Mouse (Mus musculus) layer of hippocampus, adult 8-10 months (tissue): ENCODE measurements around the gene Vars. TPM values are rescaled to one million over a fixed set of nuclear protein-coding genes. Genes with fewer than 3 reads are reported as not detected.
A peak's percentile ranks its signal among the peaks of the same experiment; 100 is the strongest.
"Not testable (repeated sequence)": the region's sequence is repeated elsewhere in the genome, so short reads cannot be mapped to it uniquely, and the experiment has no call there.

Experiments
- DNase-seq, 2 experiments: peaks; one replicate each; pipeline ENCODE4 v3.0.0; 2022; ENCODE audit warnings: low spot score in 2 of 2
- total RNA-seq, 4 experiments: library from RNA; stranded (reverse); gene quantifications; 2 replicates each; pipeline ENCODE4 v1.2.4; 2022

Vars gene
- total RNA-seq, 4 experiments from 2014 or later, result 49.9 to 58.8 (median 51.3) TPM

DNA sequence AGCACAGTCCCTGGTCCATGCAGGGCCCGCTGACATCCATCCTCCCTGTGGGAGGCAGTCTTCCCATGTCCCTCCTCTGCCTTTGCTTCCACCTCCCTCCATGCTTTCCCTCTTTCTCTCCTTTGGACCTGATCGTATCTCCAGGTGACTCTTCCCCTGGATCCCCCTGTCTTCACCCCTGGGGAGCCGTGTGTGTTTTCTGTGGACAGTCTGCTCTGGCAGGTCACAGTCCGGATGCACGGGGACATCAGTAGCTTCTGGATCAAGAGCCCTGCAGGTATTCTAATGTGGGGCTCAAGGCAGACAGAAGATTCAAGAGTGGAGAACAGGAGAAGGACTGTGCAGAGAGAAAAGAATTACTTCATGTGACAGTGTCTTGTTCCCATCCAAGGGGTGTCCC is 22.4 kb downstream of the Vars start:
- DNase-seq, result no peak

- DNase-seq, result no peak
Observed at GRCm38 (mm10) chr17:35023756-35024155, 23.0 kb downstream of the Vars start.

- no peak for DNase-seq
Observed at GRCm38 (mm10) chr17:35024261-35024660, 23.5 kb downstream of the Vars start.

GRCm38 (mm10) chr17:35024691-35025488 is 24.1 kb downstream of the Vars start:
- DNase-seq, result no peak

GRCm38 (mm10) chr17:35026206-35026605 is 25.4 kb downstream of the Vars start:
- no peak for DNase-seq

- DNase-seq, result peak in 1 of 2 experiments; percentile 38
Observed at GRCm38 (mm10) chr17:35027277-35028068, 26.7 kb downstream of the Vars start, which contains the start of gene Sapcd1. Sapcd1 (minus strand) TSS chr17:35028016.

- no peak for DNase-seq
Observed at GRCm38 (mm10) chr17:35028315-35028714, 27.5 kb downstream of the Vars start.

GRCm38 (mm10) chr17:35029691-35030532 is 29.1 kb downstream of the Vars start:
- DNase-seq, result no peak

DNA sequence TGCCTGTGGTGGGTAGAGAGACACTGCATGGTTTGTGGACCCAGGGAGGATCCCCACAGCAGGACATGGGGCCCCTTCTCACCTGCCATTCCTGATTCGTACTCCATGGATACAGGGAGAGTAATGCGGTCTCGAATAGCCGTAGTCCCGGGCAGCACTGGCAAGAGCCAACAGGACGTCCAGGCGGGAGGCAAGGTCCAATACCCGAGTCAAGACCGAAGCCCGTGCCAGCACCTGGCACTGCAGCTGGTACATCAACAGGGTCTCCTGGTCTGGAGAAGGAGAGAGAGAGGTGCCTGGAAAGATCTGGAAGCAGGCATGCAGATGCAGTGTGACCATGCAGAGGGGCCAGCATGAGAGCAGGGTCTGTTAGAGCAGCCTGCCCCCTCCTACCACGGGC is 30.5 kb downstream of the Vars start:
- DNase-seq, result no peak

DNA sequence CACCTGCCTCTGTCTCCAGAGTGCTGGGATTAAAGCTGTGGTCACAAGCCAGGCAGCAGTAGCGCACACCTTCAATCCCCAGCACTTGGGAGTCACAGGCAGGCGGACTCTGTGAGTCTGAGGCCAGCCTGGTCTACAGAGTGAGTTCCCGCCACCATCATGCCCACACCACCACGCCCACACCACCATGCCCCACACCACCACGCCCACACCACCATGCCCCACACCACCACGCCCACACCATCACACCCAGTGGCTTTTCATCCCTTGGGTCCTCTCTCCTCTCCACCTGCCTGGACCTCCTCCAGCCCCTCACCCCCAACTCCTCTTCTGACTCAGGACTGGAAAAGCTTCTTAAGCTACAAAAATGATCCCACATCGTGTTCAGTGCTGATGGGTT is 31.1 kb downstream of the Vars start:
- DNase-seq, result no peak

DNA sequence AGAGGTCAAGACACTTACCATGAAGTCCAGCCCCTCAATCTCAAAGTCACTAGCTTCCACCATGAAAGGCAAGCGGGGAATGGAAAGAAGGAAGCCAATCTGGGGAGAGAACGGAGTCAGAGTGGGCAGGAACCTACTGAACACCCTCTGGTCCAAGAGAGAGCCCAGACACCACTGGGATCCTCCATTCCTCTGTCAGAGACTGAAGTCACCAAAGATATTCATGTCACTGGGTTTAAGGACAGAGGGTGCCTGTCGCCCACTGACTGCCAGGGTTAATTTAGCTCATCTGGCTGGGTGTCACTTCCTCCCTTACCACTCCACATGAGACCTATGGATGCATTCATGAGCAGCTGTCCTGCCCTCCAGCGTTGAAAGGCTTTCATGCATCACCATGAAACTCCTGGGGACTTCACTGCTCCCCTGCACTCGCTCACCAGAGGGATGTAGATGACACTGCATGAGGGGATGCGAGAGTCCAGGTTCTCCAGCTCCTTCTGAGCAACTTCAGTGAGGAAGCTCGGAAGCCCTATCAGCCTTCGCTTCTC is 31.6 kb downstream of the Vars start:
- no peak for DNase-seq

DNA sequence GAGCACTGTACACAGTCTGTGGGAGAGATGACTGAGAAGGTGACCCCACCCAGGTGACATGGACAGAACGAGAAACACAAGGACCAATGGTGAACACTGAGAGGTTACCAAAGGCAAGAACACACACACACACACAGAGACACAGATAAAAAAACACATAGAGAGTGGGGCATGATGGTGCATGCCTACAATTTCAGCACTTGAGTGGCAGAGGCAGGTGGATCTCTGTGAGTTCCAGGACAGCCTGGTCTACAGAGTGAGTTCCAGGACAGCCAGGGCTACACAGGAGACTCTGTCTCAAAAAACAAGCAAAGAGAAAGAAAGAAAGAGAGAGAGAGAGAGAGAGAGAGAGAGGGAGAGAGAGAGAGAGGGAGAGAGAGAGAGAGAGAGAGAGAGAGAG is 32.9 kb downstream of the Vars start:
- not testable (repeated sequence) for DNase-seq

DNA sequence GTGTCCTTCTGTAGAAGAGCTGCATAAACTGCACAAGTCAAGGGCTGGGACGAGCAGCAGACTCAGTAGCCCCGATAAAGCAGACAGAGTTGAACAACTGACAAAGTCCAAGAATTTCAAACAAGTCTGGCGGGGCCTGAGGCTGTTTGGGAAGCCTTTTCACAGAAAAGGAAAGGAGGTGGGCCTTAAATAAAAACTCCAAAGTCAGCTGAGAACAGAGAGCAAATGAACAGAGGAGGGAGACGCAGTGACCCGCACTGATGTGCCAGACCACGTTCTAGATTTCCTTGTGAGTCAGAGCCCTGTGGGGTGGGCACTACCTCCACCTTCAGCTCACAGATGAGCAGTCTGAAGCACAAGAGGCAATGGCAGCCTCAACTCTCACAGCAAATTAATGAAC is 34.1 kb downstream of the Vars start:
- DNase-seq, result no peak

- DNase-seq, result peak; percentile 53 to 62
Observed at GRCm38 (mm10) chr17:35039121-35039873, 38.5 kb downstream of the Vars start.

DNA sequence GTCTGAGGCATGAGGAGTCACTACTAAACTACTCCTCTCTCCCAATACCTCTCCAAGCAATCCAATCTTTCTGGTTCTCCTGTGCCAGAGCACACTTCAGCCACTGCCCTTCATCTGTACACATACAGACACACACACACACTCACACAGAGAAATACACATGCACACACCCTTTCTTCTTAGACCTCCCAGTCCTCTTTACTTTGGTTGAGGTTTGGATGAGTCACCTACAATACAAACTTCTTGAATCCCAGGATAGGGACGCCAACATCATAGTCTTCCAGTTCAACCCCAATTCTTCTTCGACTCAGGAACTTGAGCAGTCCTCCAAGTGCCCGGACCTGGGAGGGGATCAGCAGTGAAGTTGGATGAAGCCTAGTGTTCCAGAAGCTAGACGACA is 43.0 kb downstream of the Vars start:
- no peak for DNase-seq

DNA sequence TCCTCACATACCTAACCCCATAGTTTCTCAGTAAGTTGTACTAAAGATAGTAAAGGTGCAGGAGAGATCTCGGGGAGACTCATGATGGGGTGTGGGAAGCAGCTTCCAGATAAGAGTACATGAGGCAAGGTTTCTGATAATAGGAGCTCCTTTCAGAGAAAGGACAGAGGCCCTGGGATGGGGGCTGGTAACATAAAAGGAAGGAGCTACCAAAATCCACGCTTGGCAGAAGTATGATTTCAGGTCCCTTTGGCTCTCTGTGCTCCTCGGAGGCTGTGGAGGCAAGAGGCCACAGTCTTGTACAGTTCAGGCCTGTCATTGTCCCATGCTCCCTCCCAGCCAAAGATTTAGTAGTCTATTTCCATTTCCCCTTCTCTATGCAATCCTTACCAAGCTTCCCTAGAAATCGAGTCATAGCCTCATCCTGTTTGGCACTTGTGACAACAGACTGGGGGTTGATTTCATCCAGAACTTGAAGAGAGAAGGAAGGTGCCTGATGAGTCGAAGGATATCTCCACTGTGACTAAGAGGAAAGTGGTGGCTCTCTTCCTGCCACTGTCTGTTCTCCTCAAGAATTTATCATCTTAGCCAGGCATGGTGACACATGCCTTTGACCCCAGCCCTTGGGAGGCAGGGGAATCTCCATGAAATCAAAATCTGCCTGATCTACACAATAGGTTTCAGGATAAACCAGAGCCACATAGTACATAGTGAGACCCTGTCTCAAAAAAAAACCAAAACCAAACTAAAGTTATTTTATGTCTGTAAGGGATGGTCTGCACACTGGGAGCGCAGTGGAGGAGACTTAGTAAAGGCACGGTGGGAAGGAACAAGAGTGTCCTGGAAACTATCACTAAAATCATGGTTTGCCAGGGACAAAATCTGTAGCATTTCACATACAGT is 44.4 kb downstream of the Vars start:
- no peak for DNase-seq

DNA sequence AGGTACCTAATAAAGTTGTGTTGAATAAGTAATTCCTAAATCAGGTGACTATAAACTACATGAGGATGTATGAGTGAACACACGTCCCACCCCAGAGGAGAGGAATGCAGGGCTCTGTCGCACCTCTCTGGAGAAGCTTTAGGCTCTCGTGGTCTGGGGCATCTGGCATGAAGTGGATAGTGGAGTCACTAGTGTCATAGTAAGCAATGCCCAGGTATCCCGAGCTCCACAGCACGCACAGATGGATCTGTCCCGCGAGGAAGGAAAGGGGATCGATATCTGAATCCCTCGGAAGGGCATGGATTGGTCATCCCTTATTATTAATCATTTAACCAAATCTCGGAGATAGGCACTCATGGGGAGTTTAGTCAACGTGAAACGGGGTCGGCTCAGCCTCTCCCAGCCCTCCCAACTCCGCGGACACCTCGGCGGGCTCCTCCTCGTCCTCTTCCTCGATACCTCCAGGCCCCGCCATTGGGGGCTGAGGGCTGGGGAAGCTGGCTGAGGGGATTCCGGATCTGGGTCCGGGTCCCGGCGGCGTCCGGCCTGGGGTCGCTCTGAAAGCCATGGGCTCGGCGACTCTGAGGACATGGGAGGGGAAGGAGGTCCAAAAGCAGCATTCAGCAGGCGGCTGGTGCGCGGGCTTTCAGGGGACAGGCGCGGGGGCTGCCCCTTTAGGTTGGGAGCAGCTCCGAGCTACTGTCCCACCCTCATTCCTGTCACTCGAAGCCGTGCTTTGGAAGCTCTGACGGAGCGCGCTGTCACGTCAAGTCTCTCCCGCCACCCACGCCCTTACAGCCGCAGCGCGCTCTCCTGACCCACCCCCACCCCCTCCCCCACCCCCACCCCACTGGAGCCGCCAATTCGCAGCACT is 45.3 kb downstream of the Vars start:
- no peak for DNase-seq

DNA sequence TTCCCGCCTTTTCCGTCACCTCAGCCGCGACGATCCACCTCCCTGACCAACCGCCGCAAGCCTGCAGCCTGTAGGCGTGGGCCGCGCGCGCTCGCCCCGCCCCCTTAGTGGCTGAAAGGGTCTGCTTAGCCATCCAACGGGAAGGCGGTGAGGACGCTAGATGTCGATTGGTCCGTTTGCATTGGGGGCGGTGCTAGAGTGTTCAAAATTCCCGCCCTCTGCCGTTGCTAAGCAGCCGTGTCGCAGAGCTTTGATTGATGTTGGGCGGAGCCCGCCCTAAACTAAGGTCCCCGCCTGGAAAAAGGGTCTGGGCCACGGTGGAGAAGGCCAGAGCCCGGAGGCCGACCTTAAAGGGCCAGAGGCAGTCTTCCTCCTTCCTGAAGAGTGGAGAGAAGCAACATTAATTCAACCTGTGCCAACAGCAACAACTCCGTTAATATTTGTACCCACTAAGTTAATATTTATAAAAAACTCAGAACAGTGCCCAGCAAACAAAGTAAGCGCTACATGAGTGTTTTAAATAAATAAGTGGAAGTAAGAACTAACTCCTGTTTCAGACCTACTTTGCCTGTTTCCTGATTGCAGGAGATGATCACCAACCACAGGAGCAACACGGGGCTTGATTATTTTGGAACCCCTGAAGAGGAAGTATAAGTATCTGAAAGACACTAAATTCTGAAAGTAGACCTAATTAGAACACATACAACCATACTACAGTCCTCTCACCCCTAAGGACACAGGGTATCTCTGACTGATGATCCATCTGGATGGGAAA is 46.1 kb downstream of the Vars start, which contains the start of gene Msh5:
TSS of gene Msh5 (minus strand) at position 65 of the 775 bp plus-strand sequence.
- peak; percentile 90 to 94 for DNase-seq
